Mouse (Mus musculus): ENCODE data around the gene Pbxip1.

Gene Pbxip1

DNA sequence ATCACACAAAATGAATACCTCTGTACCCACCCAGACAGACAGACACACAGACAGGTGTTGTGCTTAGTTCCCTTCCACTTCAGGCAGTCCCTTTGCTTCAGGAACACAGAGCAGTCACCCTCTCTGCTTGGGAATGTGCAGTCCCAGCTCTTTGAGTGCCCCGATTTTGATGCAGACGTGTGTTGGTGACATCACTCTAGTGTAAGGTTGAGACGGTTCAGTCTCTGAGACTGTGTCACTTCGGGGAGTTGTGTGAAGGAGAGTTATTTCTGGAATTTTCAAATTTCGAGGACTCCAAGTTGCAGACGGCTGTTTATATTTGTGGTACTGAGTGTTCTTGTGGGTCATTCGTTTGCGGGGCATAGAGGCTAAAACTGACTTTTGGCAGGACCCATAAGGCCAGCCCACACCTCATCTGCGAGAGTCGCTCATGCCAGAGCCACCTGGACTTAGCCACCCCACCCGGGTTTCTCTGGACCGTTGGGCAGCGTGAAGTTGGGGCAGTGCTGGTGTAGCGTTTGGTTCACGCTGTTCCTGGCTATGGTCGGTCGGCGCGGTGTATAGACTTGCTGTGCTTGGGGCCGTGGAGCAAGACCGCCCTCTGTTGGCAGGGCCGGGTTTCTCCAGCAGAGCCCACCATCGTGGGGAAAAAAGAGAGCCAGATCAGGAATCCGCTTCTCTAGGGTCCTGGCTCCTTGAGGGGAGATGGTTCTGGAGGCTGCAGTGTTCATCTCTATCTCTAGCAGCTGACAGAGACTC is 48.4 kb downstream of the Pbxip1 start:
- DNase-seq (ENCODE audit: low read depth, low spot score) = no peak

DNA sequence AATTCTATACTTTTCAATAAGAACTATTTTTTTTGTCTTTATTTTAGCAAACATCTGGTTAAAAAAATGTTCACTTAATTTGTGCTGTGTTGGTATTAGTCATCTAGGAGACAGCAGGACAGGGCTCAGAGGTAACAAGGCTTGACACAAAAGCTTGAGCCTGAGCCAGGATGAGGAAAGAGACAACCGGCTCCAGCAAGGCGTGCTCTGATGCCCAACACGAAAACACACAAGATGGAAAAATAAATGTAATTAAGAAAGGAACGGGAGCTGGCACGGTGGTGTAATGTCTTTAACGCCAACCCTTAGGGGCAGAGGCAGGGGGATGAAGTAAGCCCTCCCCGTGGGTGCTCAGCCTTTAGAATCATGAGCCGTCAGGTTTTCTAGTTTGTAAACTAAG is 49.6 kb downstream of the Pbxip1 start:
- DNase-seq (ENCODE audit: low read depth, low spot score) = no peak

DNA sequence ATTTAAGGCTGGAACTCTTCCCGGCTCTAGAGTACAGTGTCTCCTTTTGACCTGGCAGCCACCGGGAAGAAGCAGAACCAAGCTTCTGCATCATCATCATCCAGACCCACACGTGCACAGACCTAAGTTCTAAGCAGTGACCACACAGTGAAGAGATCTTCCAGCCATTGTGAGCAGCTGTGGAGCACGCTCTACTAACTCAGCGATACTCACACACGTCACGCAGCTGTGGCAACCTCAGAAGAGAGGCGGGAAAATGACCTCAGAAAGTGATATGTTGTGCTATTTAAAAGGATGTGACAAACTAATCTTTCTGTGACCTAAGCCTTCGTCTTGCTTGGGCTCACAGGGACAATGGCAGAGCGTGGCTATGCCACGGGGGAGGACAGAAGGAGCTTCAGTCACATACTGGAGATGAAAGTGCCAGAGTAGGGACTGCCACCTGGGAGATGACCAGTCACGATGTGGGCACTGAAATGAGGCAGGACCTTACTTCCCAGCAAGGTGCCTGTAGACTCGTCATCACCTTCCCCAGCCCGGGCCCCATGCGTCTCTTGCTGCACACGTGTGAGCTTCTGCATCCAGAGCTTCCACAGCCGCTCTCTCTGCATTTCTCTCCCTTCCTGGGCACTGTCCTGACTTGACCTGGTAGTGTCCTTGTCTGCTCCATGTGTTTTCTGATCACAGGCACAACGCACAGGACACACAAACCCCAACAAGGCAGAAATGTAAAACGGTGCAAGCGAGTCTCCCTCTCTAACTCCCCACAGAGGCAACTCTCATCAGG is 50.6 kb downstream of the Pbxip1 start:
- DNase-seq (ENCODE audit: low read depth, low spot score) = no peak

DNA sequence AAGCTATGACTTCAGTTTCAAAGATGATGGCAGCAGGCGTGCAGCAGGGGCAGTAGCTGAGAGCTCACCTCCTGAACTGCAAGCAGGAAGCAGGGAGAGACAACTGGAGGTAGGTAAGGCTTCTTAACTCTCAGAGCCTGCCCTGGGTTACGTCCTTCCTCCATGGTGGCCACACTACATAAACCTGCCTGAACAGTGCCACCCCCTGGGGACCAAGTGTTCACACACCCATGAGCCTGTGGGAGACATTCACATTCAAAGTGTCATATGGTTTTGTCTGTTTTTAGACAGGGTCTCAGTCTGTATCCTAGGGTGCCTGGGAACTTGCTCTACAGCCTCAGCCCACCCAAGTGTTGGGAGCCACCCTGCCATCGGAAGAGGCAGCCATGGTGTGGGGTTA is 54.3 kb downstream of the Pbxip1 start:
- DNase-seq (ENCODE audit: low read depth, low spot score) = no peak

DNA sequence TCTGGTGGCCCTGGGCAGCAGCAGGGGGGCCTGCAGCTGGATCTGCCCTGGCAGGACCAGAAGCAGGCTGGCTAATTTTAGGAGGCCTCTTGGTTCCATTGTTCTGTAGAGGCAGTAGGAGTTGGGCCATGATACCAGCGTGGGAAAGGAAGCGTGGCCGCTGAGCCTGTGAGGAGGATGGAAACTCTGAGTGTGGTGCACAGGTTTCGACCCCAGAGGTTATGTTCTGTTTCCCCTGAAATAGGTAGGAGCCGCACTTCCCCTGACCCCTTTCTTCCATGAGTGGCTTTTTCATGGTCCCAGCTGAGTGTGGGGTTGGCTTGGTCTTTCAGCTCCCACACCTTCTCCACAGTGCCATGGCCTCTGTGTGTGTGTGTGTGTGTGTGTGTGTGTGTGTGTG is 55.1 kb downstream of the Pbxip1 start:
- no peak for DNase-seq (ENCODE audit: low read depth, low spot score)

DNA sequence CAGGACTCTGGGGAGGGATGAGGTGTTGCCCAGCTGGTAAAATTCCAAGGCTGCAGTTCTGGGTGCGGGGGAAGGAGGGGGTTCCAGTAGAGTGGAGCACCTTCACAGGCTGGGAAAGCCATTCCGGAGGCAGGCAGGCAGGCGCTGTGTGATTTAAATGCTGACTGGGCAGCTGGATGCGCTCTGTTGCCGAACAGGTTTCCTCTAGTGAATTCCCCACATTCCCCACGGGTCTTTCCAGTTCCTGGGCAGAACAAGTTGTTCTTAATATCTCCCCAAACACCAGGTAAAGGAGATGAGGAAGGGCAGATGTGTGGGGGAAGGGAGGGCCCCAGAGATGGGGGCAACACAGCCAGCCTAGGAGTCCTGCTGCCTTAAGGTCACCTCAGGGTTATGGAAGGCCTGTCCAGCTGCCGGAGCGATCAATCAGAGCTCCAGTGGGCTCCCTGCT is 56.2 kb downstream of the Pbxip1 start:
- no peak for DNase-seq (ENCODE audit: low read depth, low spot score)

DNA sequence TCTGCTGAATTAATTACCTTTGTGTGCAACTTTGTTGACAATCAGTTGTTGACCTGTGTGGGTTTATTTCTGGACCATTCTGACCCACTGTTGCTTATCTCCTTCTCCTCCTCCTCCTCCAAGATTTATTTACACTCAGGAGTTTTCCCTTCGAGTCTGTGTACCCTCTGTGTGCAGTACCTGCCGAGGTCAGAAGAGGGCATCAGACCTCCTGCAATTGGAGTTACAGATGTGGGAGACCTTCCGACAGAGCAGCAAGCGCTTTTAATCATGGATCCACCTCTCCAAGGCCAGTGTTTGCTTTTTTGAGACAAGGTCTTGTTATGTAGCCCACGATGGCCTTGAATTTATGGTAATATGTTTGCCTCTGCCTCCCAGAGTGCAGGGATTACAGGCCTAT is 58.1 kb downstream of the Pbxip1 start:
- no peak for DNase-seq (ENCODE audit: low read depth, low spot score)

DNA sequence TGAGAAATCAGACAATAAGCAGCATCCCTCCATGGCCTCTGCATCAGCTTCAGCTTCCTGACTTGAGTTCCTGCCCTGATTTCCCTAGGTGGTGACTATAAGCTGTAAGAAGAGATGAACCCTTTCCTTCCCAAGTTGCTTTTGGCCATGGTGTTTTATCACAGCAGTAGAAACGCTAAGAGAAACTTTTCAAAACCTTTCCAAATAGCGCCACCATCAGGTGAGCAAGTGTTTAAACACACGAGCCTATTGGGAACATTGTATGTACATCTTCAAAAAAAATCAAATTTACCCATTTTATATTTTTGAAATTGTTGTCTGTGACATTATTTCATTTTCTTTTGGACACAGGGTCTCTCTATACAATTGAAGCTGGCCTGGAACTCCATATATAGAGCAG is 59.9 kb downstream of the Pbxip1 start:
- DNase-seq (ENCODE audit: low read depth, low spot score) = no peak

DNA sequence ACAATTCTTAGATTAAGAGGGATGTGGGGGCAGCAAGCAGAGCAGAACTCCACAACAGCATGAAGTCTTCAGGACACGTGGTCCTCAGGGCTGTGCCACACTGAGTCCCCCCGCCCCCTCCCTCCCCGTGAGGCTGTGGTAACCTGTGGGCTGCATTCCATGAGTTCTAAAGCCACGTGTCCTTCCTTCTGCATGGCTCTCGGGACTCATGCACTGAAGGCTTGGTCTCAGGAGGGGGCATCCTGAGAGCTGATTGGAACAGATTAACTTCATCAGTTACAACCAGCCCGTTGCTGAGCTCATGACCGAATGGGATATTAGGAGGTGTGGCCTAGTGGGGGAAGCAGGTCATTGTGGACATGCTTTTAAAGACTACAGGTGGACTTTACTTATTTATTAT is 63.2 kb downstream of the Pbxip1 start:
- DNase-seq (ENCODE audit: low read depth, low spot score) = no peak

All from brain, embryonic 18.5 days (tissue).